Mouse (Mus musculus): Measurements from ENCODE around the gene Bean1. TPM values are rescaled to one million over a fixed set of nuclear protein-coding genes. Genes with fewer than 3 reads are reported as not detected.
"Not testable (repeated sequence)": the region's sequence is repeated elsewhere in the genome, so short reads cannot be mapped to it uniquely, and the experiment has no call there.

Gene Bean1
- total RNA-seq, 2 experiments from 2014 or later, result 0.98 to 1.2 TPM

DNA sequence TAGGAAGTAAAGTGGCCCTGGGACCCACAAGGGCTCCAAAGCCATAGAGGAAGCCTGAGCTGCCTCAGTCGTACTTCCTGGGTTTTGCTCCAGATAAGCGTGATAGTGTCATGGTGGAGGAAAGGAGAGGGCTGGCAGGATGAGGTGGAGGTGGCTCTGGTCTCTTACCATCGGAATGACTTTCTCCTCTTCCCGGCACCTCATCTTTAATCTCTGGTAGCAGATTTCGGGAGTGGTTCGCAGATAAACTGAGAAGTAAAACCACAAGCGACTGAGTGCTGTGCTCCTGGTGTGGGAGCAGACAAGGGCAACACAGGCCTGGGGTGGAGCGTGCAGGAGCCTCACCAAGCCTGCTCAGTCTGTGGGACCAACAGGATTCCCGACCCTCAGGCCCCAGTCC is 60.1 kb downstream of the Bean1 start:
- DNase-seq (ENCODE audit: low spot score), result no peak
- intact Hi-C loops (cut with DNase I), result no loop called here

DNA sequence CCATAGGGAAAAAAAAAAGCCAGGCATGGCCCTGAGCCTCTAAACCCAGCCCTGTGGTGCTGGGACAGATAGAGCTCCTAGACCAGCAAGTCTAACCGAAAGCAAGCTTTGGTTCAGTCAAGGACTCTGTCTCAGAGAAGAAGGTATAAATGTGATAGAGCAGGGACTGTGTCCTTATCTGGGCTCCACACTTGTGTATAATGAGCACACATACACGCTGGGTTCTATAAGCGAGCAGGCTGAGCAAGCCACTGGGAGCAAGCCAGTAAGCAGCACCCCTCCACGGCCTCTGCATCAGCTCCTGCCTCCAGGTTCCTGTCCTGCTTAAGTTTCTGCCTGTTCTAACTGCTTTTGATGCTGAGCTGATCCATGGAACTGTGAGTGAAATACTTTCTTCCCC is 61.8 kb downstream of the Bean1 start:
- DNase-seq (ENCODE audit: low spot score), result no peak
- intact Hi-C loops (cut with DNase I), result no loop called here

DNA sequence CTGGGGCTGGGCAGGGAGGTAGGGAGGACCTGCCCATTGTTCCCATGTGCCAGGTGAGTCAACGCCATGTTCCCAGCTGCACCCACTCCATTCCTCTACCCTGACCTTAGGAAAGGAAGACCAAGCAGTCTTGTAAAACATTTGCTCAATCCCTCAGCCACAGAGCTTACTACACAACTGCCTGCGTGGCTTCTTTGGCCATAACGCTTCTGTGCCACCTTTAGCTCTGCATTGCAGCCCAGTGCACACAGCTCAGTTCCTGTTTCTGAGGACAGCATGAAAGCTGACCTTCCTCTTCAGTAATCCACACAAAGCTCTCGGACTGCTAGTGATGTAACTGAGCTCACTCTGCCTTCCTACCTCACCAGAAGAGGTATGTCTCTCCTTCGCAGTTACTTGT is 62.7 kb downstream of the Bean1 start:
- no peak for DNase-seq (ENCODE audit: low spot score)
- intact Hi-C loops (cut with DNase I), result no loop called here

DNA sequence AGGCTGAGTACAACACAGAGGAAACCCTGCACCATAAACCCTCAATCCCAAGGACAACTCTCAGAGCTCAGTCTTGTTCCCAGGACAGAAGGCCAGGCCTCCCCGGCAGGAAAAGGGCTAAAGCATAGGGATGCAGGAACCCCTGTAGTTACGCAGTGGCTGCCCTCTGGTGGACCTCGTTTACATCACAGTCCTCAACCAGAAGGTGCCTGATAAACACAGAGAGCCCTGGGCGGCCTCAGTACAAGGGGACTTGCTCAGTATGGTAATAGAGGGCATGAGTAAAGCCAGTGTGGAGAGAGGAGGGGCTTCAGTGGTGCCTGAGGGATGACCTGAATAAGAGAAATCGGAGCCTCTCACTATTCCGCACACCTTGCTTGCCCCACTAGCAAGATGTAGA is 64.3 kb downstream of the Bean1 start:
- DNase-seq (ENCODE audit: low spot score), result no peak

DNA sequence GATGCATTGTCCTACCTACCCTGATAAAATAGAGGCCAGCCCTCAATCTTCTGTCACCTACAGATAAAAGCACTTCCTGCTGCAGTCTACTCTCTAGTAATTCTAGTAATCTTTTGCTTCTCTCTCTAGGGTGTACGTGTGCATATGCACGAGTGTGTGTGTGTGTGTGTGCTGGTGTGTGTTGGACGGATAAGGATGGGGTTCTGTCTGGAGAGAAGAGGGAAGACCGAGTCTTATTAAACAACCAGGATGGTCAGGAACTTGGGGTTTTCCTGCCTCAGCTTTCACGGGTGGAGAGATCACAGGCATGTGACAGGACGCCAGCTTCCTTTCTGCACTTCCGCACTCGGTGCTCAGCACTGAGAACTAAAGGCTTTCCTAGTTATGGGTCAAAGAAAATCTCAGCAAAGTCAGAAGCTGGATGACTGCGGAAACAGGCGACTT is 69.2 kb downstream of the Bean1 start:
- intact Hi-C loops (cut with DNase I), result no loop called here
- DNase-seq (ENCODE audit: low spot score), result no peak

More for the DNA sequence above, 64.3 kb downstream of the Bean1 start:
- intact Hi-C loops (cut with DNase I), result no loop called here

DNA sequence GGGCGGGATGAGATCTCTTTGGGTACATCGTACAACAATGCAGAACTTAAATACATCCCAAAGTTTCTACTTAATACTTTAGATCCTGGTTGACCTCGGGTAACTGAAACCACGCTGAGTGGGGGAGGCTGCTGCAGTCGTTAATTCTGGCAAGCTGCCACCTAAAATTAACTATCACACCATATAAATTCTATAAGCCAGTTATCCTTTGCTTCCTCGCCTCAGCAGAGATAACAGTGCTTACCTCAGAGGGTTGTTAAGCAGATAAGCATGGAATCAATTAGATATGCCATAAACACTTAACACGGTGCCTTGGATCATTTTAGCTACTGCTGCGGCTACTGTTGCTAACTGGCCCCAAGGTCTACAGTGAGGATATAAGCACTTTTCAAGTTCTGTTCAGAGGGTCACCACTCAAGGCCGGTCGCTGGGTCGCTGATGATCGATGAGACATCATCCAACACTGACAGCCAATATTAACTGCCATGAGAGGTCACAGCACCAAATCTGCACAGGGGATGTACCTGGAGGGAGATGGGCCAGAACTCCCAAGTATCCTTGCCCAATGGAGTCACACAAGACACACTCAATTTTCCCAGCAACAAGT is 71.9 kb downstream of the Bean1 start:
- DNase-seq (ENCODE audit: low spot score), result no peak
- intact Hi-C loops (cut with DNase I), result no loop called here

DNA sequence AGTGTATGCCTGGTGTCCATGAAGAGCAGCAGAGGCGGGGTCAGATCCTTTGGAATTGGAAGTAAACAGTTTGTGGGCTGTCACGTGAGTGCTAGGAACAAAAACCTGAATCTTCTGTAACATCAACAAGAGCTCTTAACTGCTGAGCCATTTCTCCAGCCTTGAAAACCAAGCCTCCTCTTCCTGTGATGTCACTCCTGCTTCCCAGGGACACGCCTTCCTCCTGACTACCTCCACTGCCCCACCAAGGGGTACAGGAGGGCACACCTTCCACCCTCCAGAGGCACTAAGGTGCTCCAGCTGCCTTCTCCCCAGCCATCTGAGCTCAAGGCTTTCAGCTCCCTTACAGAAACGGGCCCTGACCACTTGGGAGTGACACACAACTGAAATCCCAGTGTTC is 76.4 kb downstream of the Bean1 start:
- intact Hi-C loops (cut with DNase I), result no loop called here
- no peak for DNase-seq (ENCODE audit: low spot score)

DNA sequence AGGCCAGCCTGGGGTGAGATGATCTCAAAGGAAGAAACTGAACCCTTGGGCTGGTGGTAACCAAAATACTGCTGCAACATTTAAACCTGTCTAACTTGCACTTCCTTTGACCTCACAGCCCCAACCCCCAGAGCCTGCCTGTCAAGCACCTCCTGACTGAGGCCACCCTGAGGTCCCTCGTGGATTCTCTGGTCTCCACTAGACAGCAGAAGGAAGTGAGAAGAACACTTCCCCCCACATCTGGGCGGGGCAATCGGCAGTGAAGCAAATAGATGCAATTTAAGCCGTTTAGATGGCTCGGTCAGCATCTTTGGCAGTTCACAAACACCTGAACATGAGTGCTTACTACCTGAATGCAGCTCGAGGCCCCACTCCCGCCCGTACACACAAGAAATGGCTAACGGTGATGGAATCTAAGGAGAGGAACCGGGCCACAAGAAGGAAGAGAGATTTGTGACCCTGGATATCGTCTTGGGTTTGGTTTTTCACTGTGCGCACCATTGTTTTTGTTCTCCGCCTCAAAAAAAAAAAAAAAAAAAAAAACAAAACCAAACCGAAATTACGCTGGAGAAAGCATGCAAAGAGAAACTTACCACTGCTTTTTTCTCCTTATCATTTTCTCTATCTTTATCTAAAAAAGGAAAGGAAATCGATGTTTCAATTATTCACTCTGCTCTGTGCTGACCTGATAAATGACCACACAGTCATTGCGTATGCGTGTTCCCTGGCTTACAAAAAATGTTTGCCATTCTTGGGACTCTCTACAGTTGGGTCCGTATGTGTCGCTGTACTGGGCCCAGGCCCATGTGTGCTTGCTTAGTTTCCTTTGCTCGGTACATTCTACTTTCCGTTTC is 77.0 kb downstream of the Bean1 start:
- intact Hi-C loops (cut with DNase I), result no loop called here
- no peak for DNase-seq (ENCODE audit: low spot score)

DNA sequence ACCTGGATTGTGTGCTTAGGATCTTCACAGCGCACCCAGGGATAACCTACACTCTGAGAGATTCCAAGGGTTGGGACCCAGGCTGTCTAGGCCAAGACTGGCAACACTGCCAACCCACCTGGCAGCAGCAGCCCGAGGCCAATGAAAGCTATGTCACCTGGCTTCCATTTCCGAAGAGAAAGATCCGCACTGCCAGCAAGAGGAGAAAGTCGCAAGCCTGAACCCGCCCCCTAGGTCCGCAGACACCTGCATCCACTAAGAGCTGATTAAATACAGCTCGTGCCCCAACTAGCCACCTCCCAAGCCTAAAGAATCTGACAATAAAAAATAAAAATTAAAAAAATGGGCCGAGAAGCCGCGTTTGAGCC is 77.7 kb downstream of the Bean1 start:
- no peak for DNase-seq (ENCODE audit: low spot score)
- intact Hi-C loops (cut with DNase I), result no loop called here

DNA sequence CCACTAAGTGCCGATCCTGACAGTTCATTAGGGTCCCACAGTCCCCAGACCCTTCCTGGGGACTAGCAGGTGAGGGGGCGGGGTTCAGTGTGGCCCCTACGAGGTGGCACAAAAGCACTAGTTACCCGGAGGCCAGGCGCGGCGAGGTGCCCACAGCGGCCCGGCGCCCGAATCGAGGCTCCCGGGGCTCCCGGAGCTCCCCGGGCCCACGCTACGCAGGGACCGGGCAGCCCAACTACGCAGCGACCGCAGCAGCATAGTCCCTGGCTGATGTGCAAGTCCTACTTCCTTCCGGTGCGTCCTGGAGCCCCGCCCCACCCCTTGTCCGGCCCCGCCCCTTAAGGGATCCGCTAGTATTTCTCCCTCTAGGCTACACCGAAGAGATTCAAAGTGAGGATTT is 78.0 kb downstream of the Bean1 start, which contains the start of gene Tk2:
Tk2 (minus strand) TSS at position 283 of the 400 bp plus-strand sequence.
- intact Hi-C loops (cut with DNase I), result no loop called here
- DNase-seq (ENCODE audit: low spot score), result peak; percentile 53

DNA sequence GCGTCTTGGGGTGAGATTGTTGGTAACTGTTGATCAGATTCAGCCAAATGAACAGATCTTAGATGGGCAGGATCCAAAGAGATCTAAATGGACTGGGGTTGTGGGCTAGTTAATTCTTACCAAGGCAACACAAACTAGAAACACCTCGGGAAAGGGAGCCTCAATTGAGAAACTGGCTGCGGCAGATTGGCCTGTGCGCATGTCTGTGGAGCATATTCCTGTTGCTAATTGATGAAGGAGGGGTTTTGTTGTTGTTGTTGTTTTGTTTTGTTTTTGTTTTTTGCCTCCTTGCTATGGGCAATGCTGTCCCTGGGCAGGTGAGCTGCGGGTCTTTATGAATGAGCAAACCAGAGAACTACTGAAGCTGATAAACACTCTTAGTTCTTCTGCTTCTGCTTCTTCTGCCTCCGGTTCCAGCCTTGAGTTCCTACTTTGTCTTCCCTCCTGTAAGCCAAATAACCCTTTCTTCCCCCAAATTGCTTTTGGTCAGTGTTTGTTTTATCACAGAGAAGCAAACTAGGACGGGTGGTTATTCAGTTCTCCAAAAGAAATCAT is 79.3 kb downstream of the Bean1 start:
- DNase-seq (ENCODE audit: low spot score), result no peak
- intact Hi-C loops (cut with DNase I), result no loop called here

DNA sequence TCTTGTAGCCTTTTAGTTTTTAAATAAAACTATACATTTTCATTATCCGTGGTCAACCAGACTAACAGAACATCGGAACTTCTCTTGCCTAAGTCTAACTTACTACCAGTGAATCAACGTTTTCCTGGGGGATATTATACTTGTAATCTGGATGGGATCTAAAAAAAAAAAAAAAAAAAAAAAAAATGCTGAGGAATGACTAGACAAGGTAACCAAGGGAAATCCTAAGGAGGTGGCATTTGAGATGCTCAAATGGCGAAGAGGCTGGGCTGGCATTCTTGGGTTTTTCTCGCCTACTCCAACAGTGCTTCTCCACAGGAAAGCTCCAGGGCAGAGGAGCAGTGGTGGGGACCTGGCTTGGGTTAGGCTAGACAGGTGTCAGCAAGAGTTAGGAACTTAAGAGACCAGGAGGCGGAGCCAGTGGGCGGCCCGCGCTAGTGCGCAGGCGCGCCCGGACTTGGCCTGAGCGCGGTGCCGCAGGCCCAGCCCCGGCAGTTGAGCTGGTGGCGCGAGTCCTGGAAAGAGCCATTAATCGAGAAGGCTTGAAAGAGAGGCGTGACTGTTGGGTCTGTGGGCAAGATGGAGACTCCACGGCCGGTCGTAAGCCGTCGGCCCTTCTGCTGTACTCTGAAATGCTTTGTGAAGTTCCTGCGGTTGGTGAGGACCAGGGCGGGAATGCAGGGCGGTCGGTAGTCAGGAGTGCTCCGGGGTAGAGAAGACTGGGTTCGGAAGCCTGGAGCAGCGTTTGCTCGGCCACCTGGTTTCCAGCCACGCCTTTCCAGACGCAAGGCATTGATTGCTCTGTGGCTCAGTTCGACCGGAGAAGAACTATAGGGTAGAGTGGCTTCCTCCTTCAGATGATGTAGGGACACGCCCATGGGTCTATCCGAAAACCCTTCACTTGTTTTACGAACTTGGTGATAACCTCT is 80.5 kb downstream of the Bean1 start, which contains the start of gene Cklf:
Cklf (plus strand) TSS at position 423 of the 929 bp plus-strand sequence.
- intact Hi-C loops (cut with DNase I), result loop anchor here (2.0 to 10.0 kb wide), 3 partner anchors 92 to 314 kb away; no protein-coding TSS in a partner anchor

DNA sequence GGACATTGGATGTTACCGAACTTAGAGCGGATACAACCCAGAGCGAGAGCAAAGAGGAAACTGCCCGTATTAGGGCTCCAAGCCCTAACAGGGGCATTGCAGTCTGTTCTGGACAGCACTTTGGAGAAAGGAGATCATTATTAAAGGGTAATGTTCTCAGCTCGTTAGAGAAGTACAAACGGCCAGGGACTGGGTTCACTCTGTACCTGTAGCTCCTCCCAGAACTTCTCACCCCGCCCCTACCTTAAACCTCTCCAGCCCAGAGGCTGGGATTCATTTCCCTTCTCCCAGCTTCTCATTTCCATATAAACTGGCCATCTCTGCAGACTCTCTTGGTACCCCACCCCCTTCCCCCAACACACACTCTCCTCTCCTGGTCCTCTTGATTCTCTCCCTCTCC is 81.2 kb downstream of the Bean1 start:
- intact Hi-C loops (cut with DNase I), result loop anchor here (2.0 to 10.0 kb wide), 3 partner anchors 91 to 313 kb away; no protein-coding TSS in a partner anchor
- no peak for DNase-seq (ENCODE audit: low spot score)

More for the DNA sequence above, 80.5 kb downstream of the Bean1 start, which contains the start of gene Cklf:
- peak; percentile 73 for DNase-seq (ENCODE audit: low spot score)

DNA sequence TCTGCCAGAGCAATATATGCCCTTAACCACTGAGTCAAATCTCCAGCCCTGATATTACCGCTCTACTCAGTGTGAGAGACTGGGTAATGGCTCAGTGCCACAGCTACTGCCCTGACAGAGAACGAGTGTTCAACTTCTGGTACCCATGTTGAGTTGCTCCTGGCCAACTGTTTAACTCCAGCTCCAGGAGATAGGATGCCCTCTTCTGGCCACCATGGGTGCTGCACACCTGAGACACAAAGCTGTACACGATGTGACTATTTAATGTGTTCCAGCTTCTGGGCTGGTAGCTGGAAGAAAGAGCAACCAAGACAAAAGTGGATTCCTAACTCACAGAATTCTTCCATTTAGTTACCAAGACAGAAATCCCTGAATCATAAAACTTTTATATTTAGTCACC is 82.8 kb downstream of the Bean1 start:
- intact Hi-C loops (cut with DNase I), result loop anchor here (10.0 kb wide), 2 partner anchors 182 to 312 kb away; no protein-coding TSS in a partner anchor
- DNase-seq (ENCODE audit: low spot score), result no peak

DNA sequence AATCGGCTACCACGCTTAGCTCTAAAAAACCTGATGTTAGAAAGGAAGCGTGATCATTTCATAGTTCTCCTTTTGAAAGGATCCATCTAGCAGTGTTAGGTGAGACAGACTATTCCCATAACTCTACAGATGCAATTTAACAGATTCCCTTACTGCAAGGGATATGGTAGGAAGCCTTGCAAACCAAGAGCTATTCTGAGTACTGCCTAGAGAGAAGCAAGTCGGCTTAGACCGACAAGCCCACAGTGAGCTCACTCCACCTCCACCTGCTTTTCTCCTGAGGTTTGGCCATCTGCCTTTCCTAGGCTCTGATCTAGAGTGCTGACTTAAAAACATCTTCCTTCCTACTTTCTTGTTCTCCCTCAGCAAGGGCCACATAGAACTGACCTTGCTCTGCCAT is 91.6 kb downstream of the Bean1 start:
- DNase-seq (ENCODE audit: low spot score); intact Hi-C loops (cut with DNase I): not testable (repeated sequence)

DNA sequence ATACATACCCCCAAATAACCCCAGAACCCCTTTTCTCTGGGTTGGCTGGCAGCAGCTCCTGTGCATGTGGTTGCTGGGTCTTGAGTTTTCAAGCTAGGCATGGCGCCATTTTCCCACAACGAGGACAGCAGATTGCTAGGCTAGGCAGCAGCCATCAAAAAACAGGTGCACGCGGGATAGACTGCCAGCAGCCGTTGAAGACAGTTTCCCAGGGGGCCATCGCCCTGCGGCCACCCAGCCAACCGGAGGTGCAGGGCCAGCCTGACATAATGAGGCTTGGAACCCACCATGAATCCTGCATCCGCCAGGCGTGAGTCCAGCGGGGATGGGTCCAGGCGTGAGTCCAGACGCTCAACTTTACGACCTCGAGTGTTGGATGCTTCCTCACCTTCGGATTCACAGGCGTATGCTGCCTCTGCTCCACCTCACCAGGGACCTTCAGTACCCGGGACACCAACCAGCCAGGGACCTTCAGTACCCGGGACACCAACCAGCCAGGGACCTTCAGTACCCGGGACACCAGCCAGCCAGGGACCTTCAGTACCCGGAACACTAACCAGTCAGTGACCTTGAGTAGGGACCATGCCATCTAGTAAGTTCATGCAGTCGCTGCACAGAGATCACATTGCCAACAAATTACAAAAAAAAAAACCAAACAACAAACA is 94.2 kb downstream of the Bean1 start:
- DNase-seq (ENCODE audit: low spot score); intact Hi-C loops (cut with DNase I): not testable (repeated sequence)

DNA sequence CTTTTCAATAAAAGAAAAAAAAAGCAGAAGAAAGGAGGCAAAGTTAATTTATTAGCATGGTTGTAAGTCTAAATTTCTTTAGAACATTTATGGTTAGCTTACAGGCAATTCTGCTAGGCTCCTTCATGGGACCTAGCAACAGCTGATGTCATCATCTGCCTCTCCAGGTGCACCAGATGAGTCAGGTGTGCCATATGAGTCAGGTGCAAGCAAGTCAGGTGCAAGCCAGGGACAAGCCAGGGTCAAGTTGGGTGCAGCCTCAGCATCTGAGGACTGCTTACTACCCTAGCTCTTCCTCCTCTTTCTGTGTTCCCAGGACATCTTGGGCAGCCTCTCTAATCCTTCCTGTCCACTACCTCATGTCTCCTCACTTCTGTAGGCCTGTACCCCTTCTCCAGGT is 98.1 kb downstream of the Bean1 start:
- intact Hi-C loops (cut with DNase I), result no loop called here
- DNase-seq (ENCODE audit: low spot score), result no peak
